ENCODE assay signal across 7 mouse cellular contexts in genomic region chr4:146517150-146517549, GRCm38 (mm10). TPM values are rescaled to one million over a fixed set of nuclear protein-coding genes. Genes with fewer than 3 reads are reported as not detected.
"Had no signal": no experiment of that assay in that cellular context is flagged by ENCODE, and none has a peak within 500 bp of the region (broad histone marks: within the 10 kb centered on the region; RNA-seq: fewer than 3 reads in every experiment).

No protein-coding gene starts in this region.

RNA-seq across cellular contexts. Expression of gene Zfp981, which starts 15.3 kb away (rescaled TPM):
- polyA plus RNA-seq: embryonic facial prominence, embryonic 11.5 days; embryonic facial prominence, embryonic 14.5 days; erythroblast, embryonic 14.5 days; forebrain, embryonic 11.5 days; forebrain, embryonic 15.5 days; forebrain, postnatal 0 days; gonadal fat pad, adult 2 months had no signal
